Mouse (Mus musculus): ENCODE measurements around the gene Cyp4a12b.
"Not testable (repeated sequence)": the region's sequence is repeated elsewhere in the genome, so short reads cannot be mapped to it uniquely, and the experiment has no call there.

Cyp4a12b gene

GRCm38 (mm10) chr4:115411324-115411723 lies at the start of gene Cyp4a12b:
Gene Cyp4a12b (plus strand): TSS chr4:115411624.
- DNase-seq, result not testable (repeated sequence)

DNA sequence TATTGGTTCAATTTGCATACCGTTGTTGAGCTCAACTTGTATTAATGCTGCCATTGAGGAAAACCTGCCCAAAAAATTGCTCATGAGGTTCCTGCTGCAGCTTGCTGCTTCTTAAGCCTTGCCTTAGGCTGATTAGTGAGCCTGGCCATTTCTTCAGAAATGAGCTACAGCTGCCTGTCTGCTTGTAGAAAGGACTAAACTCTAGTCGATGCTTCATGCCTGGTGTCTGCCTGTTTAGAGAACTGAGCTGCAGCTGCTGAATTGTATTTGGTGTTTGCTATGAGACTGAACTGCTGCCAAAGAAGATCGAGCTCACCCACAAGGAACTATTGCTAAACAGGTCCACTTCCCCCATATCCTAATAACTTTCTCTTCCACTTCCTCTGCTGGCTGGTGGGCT lies 45.8 kb upstream of the Cyp4a12b start:
- not testable (repeated sequence) for DNase-seq

- not testable (repeated sequence) for DNase-seq
Measured at GRCm38 (mm10) chr4:115368067-115368466, 43.4 kb upstream of the Cyp4a12b start.

- not testable (repeated sequence) for DNase-seq
Measured at GRCm38 (mm10) chr4:115396256-115396655, 15.2 kb upstream of the Cyp4a12b start.

DNA sequence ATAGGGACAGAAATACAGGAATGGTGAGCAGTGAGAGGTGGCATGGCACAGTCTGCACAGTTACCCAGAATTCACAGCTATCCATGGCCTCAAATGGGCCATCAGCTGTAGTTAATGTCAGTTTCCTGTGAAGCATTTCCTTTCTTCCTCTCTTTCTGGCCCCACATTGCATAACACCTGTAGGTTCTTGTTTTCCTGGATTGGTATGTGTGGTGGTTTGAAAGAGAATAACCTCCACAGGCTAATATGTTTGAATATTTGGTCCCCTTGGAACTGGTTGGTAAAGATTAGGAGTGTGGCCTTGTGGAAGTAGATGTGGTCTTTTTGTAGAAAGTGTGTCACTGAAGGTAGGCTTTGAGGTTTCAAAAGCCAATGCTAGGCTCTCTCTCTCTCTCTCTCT lies 14.5 kb upstream of the Cyp4a12b start:
- DNase-seq, result not testable (repeated sequence)

DNA sequence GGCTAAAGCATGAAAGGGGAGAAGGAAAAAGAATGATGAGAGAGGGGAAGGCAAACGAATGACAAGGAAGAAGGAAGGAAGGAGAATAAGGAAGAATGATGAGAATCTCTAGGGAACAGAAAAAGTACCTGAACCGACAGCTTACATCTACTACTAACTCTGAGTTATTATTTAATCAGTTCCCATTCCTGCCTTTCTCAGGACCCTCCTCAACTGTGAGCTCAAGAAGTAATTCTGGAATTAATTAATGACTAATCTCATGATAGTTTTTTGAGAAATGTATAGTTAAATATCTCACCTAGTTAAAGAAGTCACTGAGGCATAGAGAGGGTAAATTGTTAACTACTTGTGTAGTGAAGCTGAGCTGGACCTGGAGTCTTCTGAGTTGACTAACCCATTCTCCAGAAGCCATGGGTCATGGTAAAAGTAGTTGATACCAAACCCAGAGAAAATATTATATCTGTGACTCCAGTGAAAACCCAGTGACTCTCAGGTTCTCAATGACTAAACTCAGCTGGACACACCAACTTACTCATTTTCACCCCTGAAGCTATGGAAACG lies 39.2 kb downstream of the Cyp4a12b start:
- no peak for DNase-seq

GRCm38 (mm10) chr4:115452304-115452703 lies 40.9 kb downstream of the Cyp4a12b start, which contains the start of gene Cyp4a30b:
Gene Cyp4a30b (plus strand): TSS chr4:115452604.
- DNase-seq, result no peak

- DNase-seq, result not testable (repeated sequence)
Measured at GRCm38 (mm10) chr4:115473585-115473984, 62.2 kb downstream of the Cyp4a12b start.

DNA sequence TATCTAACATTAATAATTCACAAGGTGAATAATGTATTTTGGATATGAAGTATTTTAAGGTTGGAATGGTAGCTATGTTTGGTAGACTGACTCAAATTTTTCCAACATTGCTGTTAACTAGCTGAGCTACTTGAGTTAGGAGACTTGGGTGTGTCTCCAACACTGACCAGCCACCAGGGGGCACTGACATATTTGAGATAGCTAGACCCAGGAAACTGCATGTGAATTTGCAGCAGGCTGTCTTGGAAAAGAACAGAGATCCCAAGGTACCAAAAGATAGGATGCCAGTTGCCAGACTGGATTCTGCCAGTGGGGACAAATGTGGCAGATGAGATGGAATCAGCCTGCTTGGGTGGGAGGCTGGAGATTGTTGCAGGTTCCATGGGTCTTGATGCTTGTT lies 64.6 kb downstream of the Cyp4a12b start:
- DNase-seq, result not testable (repeated sequence)

- no peak for DNase-seq
Measured at GRCm38 (mm10) chr4:115481006-115481652, 69.7 kb downstream of the Cyp4a12b start.
